In the genomic region with DNA sequence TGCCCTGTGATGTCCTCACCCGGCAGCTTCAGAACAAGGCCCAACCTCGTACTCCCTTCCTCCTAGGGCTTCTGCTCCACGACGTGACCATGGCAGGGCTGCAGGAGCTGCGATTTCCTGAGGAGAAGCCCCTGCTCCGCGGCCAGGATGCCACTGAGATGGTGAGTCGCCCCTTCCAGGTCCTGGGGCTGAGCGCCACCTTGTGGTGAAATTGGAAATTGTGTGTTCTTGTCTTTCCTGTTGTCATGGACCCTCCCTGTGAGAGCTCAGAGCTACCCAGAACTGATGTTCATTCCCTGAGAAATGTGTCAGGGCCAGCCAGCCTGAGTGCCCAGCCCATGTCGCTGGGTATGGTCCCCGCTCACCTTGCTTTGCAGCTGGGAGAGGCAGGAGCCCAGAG, we compare ENCODE assay signal across 8 mouse cellular contexts. TPM values are rescaled to one million over a fixed set of nuclear protein-coding genes. Genes with fewer than 3 reads are reported as not detected.
DNase-seq lines count a peak whose midpoint lies in the region; ATAC-seq and TF ChIP-seq lines count a peak whose summit lies in the region.

No protein-coding gene starts in this region.

- H3K36me3 ChIP-seq in kidney, adult 2 months (ENCODE audit: control insufficient read depth, insufficient read depth, low read length): no peaks in the 10 kb centered on the region
- H3K36me3 ChIP-seq in limb, embryonic 12.5 days: no peaks in the 10 kb centered on the region
- no peaks in the 10 kb centered on the region for H3K36me3 ChIP-seq in myocyte (ENCODE audit: control insufficient read depth, insufficient read depth)

- no peaks in the 10 kb centered on the region for H3K27me3 ChIP-seq in kidney, adult 2 months (replicated peaks; ENCODE audit: control insufficient read depth, insufficient read depth, low read length)
- H3K27me3 ChIP-seq in limb, embryonic 12.5 days: peaks cover 72% of the 10 kb centered on the region
- no peaks in the 10 kb centered on the region for H3K27me3 ChIP-seq in myocyte (ENCODE audit: control insufficient read depth, insufficient read depth, insufficient read length)

- H3K4me1 ChIP-seq in kidney, adult 2 months (ENCODE audit: control insufficient read depth, insufficient read depth, low read length): no peaks in the 10 kb centered on the region
- H3K4me1 ChIP-seq in limb, embryonic 12.5 days (replicated peaks): peaks cover 4% of the 10 kb centered on the region; the same call in 1 of the 2 replicates

- H3K27ac ChIP-seq in kidney, adult 2 months (ENCODE audit: insufficient read depth, low read depth, low read length): no peak overlapping the region
- no peak overlapping the region for H3K27ac ChIP-seq in limb, embryonic 12.5 days

- peak; percentile 75 for DNase-seq in kidney, adult 18-20 months
- no peak for DNase-seq in kidney, adult 11 months
- peak; percentile 89 for DNase-seq in embryo, embryonic 9.5 days (ENCODE audit: extremely low spot score)
- peak; percentile 95 for DNase-seq in heart, adult 11 months
- peak; percentile 66 for DNase-seq in kidney, adult 2 months
- DNase-seq in spleen, postnatal 4 days (ENCODE audit: low spot score in 2 of 2): peak; percentile 71 to 89

- no peaks in the 10 kb centered on the region for H3K79me2 ChIP-seq in myocyte (ENCODE audit: control insufficient read depth, insufficient read depth)

- TF ChIP-seq CTCF in kidney, adult 2 months (conservative IDR thresholded peaks at IDR 0.05; ENCODE audit: insufficient read depth, insufficient read length, low read depth, low read length): peak; percentile 85

- H3K4me3 ChIP-seq in kidney, adult 2 months (ENCODE audit: insufficient read depth, low read depth, low read length): no peak overlapping the region
- H3K4me3 ChIP-seq in limb, embryonic 12.5 days (replicated peaks): no peak overlapping the region
- H3K4me3 ChIP-seq in myocyte: no peak overlapping the region

- peak; percentile 62; the same call in 1 of the 2 replicates for ATAC-seq in limb, embryonic 12.5 days (ENCODE audit: insufficient number of reproducible peaks, insufficient read depth, low FRiP score, low TSS enrichment, low read depth)

- no peak overlapping the region for H3ac ChIP-seq in myocyte (ENCODE audit: control insufficient read depth, insufficient read length)

- no peak for TF ChIP-seq POLR2A in kidney, adult 2 months (IDR thresholded peaks at IDR 0.05; ENCODE audit: low read depth, low read length)
- TF ChIP-seq POLR2A in myocyte (IDR thresholded peaks at IDR 0.05; ENCODE audit: insufficient read length, low read depth): no peak

- H3K9me3 ChIP-seq in limb, embryonic 12.5 days: no peaks in the 10 kb centered on the region

- H3K4me2 ChIP-seq in limb, embryonic 12.5 days: peak overlapping the region; percentile 44
- peak overlapping the region; percentile 74 for H3K4me2 ChIP-seq in myocyte (ENCODE audit: low read depth)

- 1% methylated on average over 11 of the region's 11 CpGs for WGBS in kidney, adult 2 months
- 1% methylated on average over 11 of the region's 11 CpGs for WGBS in limb, embryonic 12.5 days

- no peak overlapping the region for H3K9ac ChIP-seq in limb, embryonic 12.5 days (replicated peaks)

TF ChIP-seq in myocyte, 11 proteins besides CTCF, POLR2A, EP300 and RAD21:
- TF ChIP-seq TCF12 (IDR thresholded peaks at IDR 0.05; ENCODE audit: insufficient read depth, poor library complexity, severe bottlenecking) (no peak), REST (IDR thresholded peaks at IDR 0.05; ENCODE audit: insufficient read depth, insufficient read length) (no peak), MYOG (IDR thresholded peaks at IDR 0.05; ENCODE audit: control insufficient read depth in 1 of 3, insufficient read depth in 1 of 3, insufficient read length in 2 of 3, low read depth in 2 of 3) (no peak), MYOD1 (IDR thresholded peaks at IDR 0.05; ENCODE audit: control insufficient read depth in 1 of 3, insufficient read length in 2 of 3, low read depth in 2 of 3) (no peak), CEBPB (IDR thresholded peaks at IDR 0.05; ENCODE audit: insufficient read depth, poor library complexity, severe bottlenecking) (no peak), TCF3 (IDR thresholded peaks at IDR 0.05; ENCODE audit: insufficient read length, low read depth) (no peak), SRF (IDR thresholded peaks at IDR 0.05; ENCODE audit: control insufficient read depth, insufficient read length, low read depth) (no peak), POLR2AphosphoS2 (IDR thresholded peaks at IDR 0.05; ENCODE audit: insufficient read length, low read depth) (no peak), MAX (IDR thresholded peaks at IDR 0.05; ENCODE audit: low read depth) (no peak), E2F4 (IDR thresholded peaks at IDR 0.05; ENCODE audit: insufficient read depth) (no peak), USF1 (IDR thresholded peaks at IDR 0.05; ENCODE audit: low read depth) (no peak)

RNA-seq across cellular contexts. Expression of a gene that starts 18.6 kb away (rescaled TPM):
- 11.4 and 11.5 TPM in 2 replicates for polyA plus RNA-seq in kidney, adult 2 months (2012; rRNA removed)
- polyA plus RNA-seq in limb, embryonic 12.5 days (2016; fragmentation: Nextera tagmentation; extraction: Ambion mirVana): 17.9 and 18.2 TPM in 2 replicates
- polyA plus RNA-seq in myocyte (2012; fragmentation: generic; extraction: Trizol): 13.9 TPM

RNA-seq across cellular contexts. Expression of a gene that starts 20.3 kb away (rescaled TPM):
- 20.7 and 21.7 TPM in 2 replicates for polyA plus RNA-seq in kidney, adult 2 months (2012; rRNA removed)
- 13.1 and 14.0 TPM in 2 replicates for polyA plus RNA-seq in limb, embryonic 12.5 days (2016; fragmentation: Nextera tagmentation; extraction: Ambion mirVana)
- polyA plus RNA-seq in myocyte (2012; fragmentation: generic; extraction: Trizol): 83.9 TPM
